Mouse (Mus musculus) liver, embryonic 12.5 days (tissue): ENCODE measurements around the gene Abcb8. TPM values are rescaled to one million over a fixed set of nuclear protein-coding genes. Genes with fewer than 3 reads are reported as not detected.

ENCODE experiments used
- ATAC-seq: fragments of 200-750 bp; cut with Nextera tagmentation; 2 replicates; pipeline ENCODE4 v1.8.0; 2017; ENCODE audit warnings: moderate number of reproducible peaks, mild to moderate bottlenecking, moderate library complexity
- H3K27ac ChIP-seq: fragments of 300-500 bp; sonication (generic); 2 replicates; pipeline ENCODE4 v1.5.1; 2016; ENCODE audit warnings: mild to moderate bottlenecking
- H3K27me3 ChIP-seq: fragments of 300-500 bp; sonication (generic); replicated peaks from 2 replicates; pipeline ENCODE4 v1.6.1; 2016; ENCODE audit warnings: mild to moderate bottlenecking, moderate library complexity
- H3K36me3 ChIP-seq: fragments of 300-500 bp; sonication (generic); 2 replicates; pipeline ENCODE4 v1.6.1; 2016; ENCODE audit warnings: mild to moderate bottlenecking, moderate library complexity
- H3K4me1 ChIP-seq: fragments of 300-500 bp; sonication (generic); 2 replicates; pipeline ENCODE4 v1.6.1; 2016
- H3K4me2 ChIP-seq: fragments of 300-500 bp; sonication (generic); 2 replicates; pipeline ENCODE4 v1.6.1; 2016; ENCODE audit warnings: mild to moderate bottlenecking, moderate library complexity
- H3K4me3 ChIP-seq: fragments of 300-500 bp; sonication (generic); 2 replicates; pipeline ENCODE4 v1.5.1; 2016; ENCODE audit warnings: mild to moderate bottlenecking, moderate library complexity
- H3K9ac ChIP-seq: fragments of 300-500 bp; sonication (generic); 2 replicates; pipeline ENCODE4 v1.6.1; 2016; ENCODE audit warnings: mild to moderate bottlenecking, moderate library complexity
- H3K9me3 ChIP-seq: fragments of 300-500 bp; sonication (generic); replicated peaks from 2 replicates; pipeline ENCODE4 v1.6.1; 2016; ENCODE audit warnings: mild to moderate bottlenecking, moderate library complexity
- WGBS: fragments of 180-500 bp; shearing (Covaris S2); methylation state at CpG from one replicate; pipeline ENCODE4 v1.1.7; 2016; ENCODE audit not compliant: insufficient replicate concordance; 5-methylcytosine and 5-hydroxymethylcytosine counted together
- polyA plus RNA-seq: library from polyadenylated mRNA; unstranded; fragments of >200 nt; fragmentation: Nextera tagmentation; extraction: Ambion mirVana; gene quantifications from 2 replicates; pipeline ENCODE4 v1.2.1, GENCODE M21; 2016

Gene Abcb8
- polyA plus RNA-seq, 1 experiment from 2014 or later, result 34.1 TPM

DNA sequence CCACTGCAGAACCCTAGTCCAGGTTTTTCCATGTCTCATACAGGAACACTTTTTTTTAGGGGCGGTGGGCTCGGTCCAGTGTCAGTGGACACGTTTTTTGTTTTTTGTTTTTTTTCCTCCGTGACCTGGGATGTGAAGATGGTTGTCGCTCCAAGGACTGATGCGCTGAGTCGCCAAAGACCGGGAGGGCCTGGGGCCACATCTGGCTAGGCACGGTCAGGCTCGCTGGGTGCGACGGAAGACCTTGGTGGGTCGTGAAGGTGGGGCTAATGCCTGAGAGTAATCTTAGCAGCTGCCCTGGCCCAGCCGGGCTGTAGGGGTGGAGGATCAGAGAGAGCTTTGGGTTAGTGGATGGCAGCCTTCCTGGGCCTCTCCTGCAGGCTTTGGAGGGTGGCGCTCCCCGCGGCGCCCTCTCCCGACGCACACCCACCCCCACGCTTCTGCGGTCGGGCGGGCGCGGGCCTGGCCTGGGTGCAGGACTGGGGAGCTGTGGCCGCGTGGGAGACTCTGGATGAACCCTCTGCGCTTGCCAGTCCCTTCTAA lies 59.3 kb downstream of the Abcb8 start:
- Histone ChIP-seq H3K36me3 (peaks cover 26% of the 10 kb centered on the region), H3K4me2 (peak overlapping the region; percentile 99), H3K27me3 (no peaks in the 10 kb centered on the region), H3K9me3 (no peaks in the 10 kb centered on the region), H3K27ac (peak overlapping the region; percentile 98), H3K4me3 (peak overlapping the region; percentile 85), H3K9ac (peak overlapping the region; percentile 95), H3K4me1 (peaks cover 63% of the 10 kb centered on the region)
- under 1% methylated on average over 28 of the region's 29 CpGs for WGBS
- peak; percentile 25 for ATAC-seq

GRCm38 (mm10) chr5:24453283-24453984 lies 60.0 kb downstream of the Abcb8 start:
- Histone ChIP-seq H3K27me3 (no peaks in the 10 kb centered on the region), H3K36me3 (peaks cover 33% of the 10 kb centered on the region), H3K27ac (peak overlapping the region; percentile 98), H3K4me1 (peaks cover 57% of the 10 kb centered on the region), H3K4me2 (peak overlapping the region; percentile 99), H3K9me3 (no peaks in the 10 kb centered on the region), H3K9ac (peak overlapping the region; percentile 95), H3K4me3 (peak overlapping the region; percentile 85)
- WGBS, result 33% methylated on average over 5 of the region's 5 CpGs
- ATAC-seq, result no peak

DNA sequence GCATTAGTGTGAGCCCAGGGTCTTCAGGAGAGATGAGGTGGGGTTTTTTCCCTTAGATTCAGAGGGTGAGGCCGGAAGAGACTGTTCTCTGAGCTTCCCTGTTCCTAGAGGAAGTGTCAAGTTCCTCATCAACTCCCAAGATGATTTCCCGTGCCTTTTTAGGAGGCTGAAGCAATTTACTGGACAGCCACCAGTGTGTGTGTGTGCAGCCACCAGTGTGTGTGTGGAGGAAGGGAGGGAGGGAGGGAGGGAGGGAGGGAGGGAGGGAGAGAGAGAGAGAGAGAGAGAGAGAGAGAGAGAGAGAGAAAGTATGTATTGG lies 60.5 kb downstream of the Abcb8 start:
- Histone ChIP-seq H3K27me3 (no peaks in the 10 kb centered on the region), H3K4me3 (peak overlapping the region; percentile 85), H3K4me2 (peak overlapping the region; percentile 99), H3K9me3 (no peaks in the 10 kb centered on the region), H3K4me1 (peaks cover 57% of the 10 kb centered on the region), H3K36me3 (peaks cover 38% of the 10 kb centered on the region), H3K9ac (peak overlapping the region; percentile 95), H3K27ac (no peak overlapping the region)
- 21% methylated on average over 2 of the region's 2 CpGs for WGBS
- no peak for ATAC-seq

DNA sequence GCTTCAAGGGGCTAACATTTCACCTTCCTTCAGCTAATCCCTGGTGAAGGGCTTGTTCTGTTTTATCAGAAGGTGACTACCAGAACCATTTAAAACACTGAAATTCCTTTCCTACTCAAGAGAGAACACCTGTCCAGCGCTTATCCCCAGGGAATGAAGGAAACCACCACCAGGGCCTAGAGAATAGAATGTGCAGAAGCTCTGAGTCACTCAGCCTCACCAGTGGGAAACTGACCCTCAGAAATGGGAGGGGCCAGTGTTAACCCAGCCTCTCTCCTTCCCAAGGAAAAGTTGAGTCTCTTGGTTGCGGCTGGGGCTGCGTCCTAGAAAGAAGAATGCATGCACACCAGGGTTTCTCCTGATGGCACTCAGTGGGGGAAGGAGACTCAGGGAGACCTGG lies 61.6 kb downstream of the Abcb8 start:
- peak overlapping the region; percentile 15; the same call in 1 of the 2 replicates for H3K27ac ChIP-seq

GRCm38 (mm10) chr5:24455613-24456012 lies 62.1 kb downstream of the Abcb8 start:
- Histone ChIP-seq H3K4me2 (no peak overlapping the region), H3K9me3 (no peaks in the 10 kb centered on the region), H3K27ac (peak overlapping the region; percentile 15; the same call in 1 of the 2 replicates), H3K36me3 (peaks cover 42% of the 10 kb centered on the region), H3K27me3 (no peaks in the 10 kb centered on the region), H3K4me1 (peaks cover 58% of the 10 kb centered on the region), H3K4me3 (no peak overlapping the region), H3K9ac (no peak overlapping the region)
- ATAC-seq, result no peak
- 79% methylated on average over 7 of the region's 7 CpGs for WGBS

More for the DNA sequence above, 61.6 kb downstream of the Abcb8 start:
- ATAC-seq, result no peak
- H3K9me3 ChIP-seq, result no peaks in the 10 kb centered on the region
- no peak overlapping the region for H3K9ac ChIP-seq
- H3K36me3 ChIP-seq, result peaks cover 38% of the 10 kb centered on the region
- peaks cover 60% of the 10 kb centered on the region for H3K4me1 ChIP-seq
- 75% methylated on average over 3 of the region's 3 CpGs for WGBS
- no peak overlapping the region for H3K4me2 ChIP-seq
- H3K4me3 ChIP-seq, result no peak overlapping the region
- no peaks in the 10 kb centered on the region for H3K27me3 ChIP-seq

Other genes with a start within 250 kb of the Abcb8 start
- 13.2 and 13.8 TPM in 2 replicates for gene Nupl2, start 228.7 kb upstream of the Abcb8 start, polyA plus RNA-seq
- 0.89 and 1.6 TPM in 2 replicates for gene Kcnh2, start 42.1 kb upstream of the Abcb8 start, polyA plus RNA-seq
- 4.4 and 4.9 TPM in 2 replicates for gene Nos3, start 28.9 kb upstream of the Abcb8 start, polyA plus RNA-seq
- 0.47 and 0.93 TPM in 2 replicates for gene Atg9b, start 1.5 kb upstream of the Abcb8 start, polyA plus RNA-seq
- gene Asic3, start 19.7 kb downstream of the Abcb8 start, polyA plus RNA-seq, result not detected in 2 replicates
- 13.0 and 14.1 TPM in 2 replicates for gene Cdk5, start 29.9 kb downstream of the Abcb8 start, polyA plus RNA-seq
- 16.2 and 16.6 TPM in 2 replicates for gene Slc4a2, start 30.2 kb downstream of the Abcb8 start, polyA plus RNA-seq
- 72.4 and 78.0 TPM in 2 replicates for gene Fastk, start 51.6 kb downstream of the Abcb8 start, polyA plus RNA-seq
- gene Tmub1, start 54.2 kb downstream of the Abcb8 start, polyA plus RNA-seq, result 6.7 and 7.2 TPM in 2 replicates
- 25.5 and 26.5 TPM in 2 replicates for gene Agap3, start 58.5 kb downstream of the Abcb8 start, polyA plus RNA-seq
- gene Gbx1, start 133.5 kb downstream of the Abcb8 start, polyA plus RNA-seq, result not detected in 2 replicates
- gene Asb10, start 147.3 kb downstream of the Abcb8 start, polyA plus RNA-seq, result 0.11 TPM in 1 of 2 replicates, not detected in the other
- gene 4931409K22Rik, start 163.1 kb downstream of the Abcb8 start, polyA plus RNA-seq, result 0.05 TPM in 1 of 2 replicates, not detected in the other
- 93.7 and 95.9 TPM in 2 replicates for gene Abcf2, start 183.8 kb downstream of the Abcb8 start, polyA plus RNA-seq
- gene Chpf2, start 193.1 kb downstream of the Abcb8 start, polyA plus RNA-seq, result 16.6 and 17.6 TPM in 2 replicates
- gene Smarcd3, start 230.7 kb downstream of the Abcb8 start, polyA plus RNA-seq, result 5.8 and 8.3 TPM in 2 replicates